Mouse (Mus musculus) embryonic fibroblast, embryonic 13.5 days (primary cell): ENCODE measurements around the gene Sucnr1.

ENCODE experiments used
- CTCF ChIP-seq: IDR thresholded peaks from 2 replicates; pipeline ENCODE4 v1.5.1; 2011; ENCODE audit warnings: mild to moderate bottlenecking, control low read depth, low read length, moderate library complexity, borderline replicate concordance; ENCODE audit not compliant: insufficient read depth
- POLR2A ChIP-seq: IDR thresholded peaks from 2 replicates; pipeline ENCODE4 v1.6.1; 2011; ENCODE audit warnings: low read depth, mild to moderate bottlenecking, control low read depth, low read length, moderate library complexity

GRCm38 (mm10) chr3:60046221-60046913, 35.3 kb upstream of the Sucnr1 start:
- TF ChIP-seq CTCF: no peak
- TF ChIP-seq POLR2A: no peak
